Mouse (Mus musculus) hindbrain, embryonic 14.5 days (tissue): ENCODE results near the gene Dpp9. TPM values are rescaled to one million over a fixed set of nuclear protein-coding genes. Genes with fewer than 3 reads are reported as not detected.

Source experiments
- ATAC-seq: fragments of 200-750 bp; cut with Nextera tagmentation; 2 replicates; pipeline ENCODE4 v1.8.0; 2017; ENCODE audit warnings: moderate number of reproducible peaks, mild to moderate bottlenecking, moderate TSS enrichment, moderate library complexity; ENCODE audit not compliant: low FRiP score
- DNase-seq: peaks from one replicate; pipeline ENCODE4 v3.0.0-alpha.2; 2015; ENCODE audit warnings: low spot score
- H3K27ac ChIP-seq: fragments of 300-500 bp; sonication (generic); 2 replicates; pipeline ENCODE4 v1.5.1; 2014; ENCODE audit warnings: mild to moderate bottlenecking, moderate library complexity
- H3K27me3 ChIP-seq: fragments of 300-500 bp; sonication (generic); 2 replicates; pipeline ENCODE4 v1.6.1; 2014; ENCODE audit warnings: mild to moderate bottlenecking, low read length, mixed read lengths; ENCODE audit not compliant: control insufficient read depth, insufficient read depth
- H3K36me3 ChIP-seq: fragments of 300-500 bp; sonication (generic); replicated peaks from 2 replicates; pipeline ENCODE4 v1.6.1; 2014; ENCODE audit not compliant: control insufficient read depth, insufficient read depth
- H3K4me1 ChIP-seq: fragments of 300-500 bp; sonication (generic); replicated peaks from 2 replicates; pipeline ENCODE4 v1.6.1; 2014; ENCODE audit warnings: antibody characterized with exemption, low read length, mixed read lengths; ENCODE audit not compliant: control insufficient read depth, insufficient read depth
- H3K4me2 ChIP-seq: fragments of 300-500 bp; sonication (generic); replicated peaks from 2 replicates; pipeline ENCODE4 v1.6.1; 2014; ENCODE audit warnings: mild to moderate bottlenecking, moderate library complexity
- H3K4me3 ChIP-seq: fragments of 300-500 bp; sonication (generic); replicated peaks from 2 replicates; pipeline ENCODE4 v1.5.1; 2014; ENCODE audit warnings: mild to moderate bottlenecking, low read length
- H3K9ac ChIP-seq: fragments of 300-500 bp; sonication (generic); 2 replicates; pipeline ENCODE4 v1.6.1; 2014
- H3K9me3 ChIP-seq: fragments of 300-500 bp; sonication (generic); 2 replicates; pipeline ENCODE4 v1.6.1; 2016; ENCODE audit warnings: low read length; ENCODE audit not compliant: control insufficient read depth
- WGBS: fragments of 180-500 bp; shearing (Covaris S2); extraction: QIAGEN DNeasy Blood & Tissue Kit; methylation state at CpG from one replicate; pipeline ENCODE4 v1.1.7; 2014; 5-methylcytosine and 5-hydroxymethylcytosine counted together
- microRNA counts: library from miRNA; unstranded; fragments of <30 nt; microRNA quantifications from one replicate; lab custom pipeline; 2016
- microRNA-seq: library from miRNA; unstranded; fragments of <30 nt; microRNA quantifications from one replicate; pipeline ENCODE4, GENCODE M21; 2016
- polyA plus RNA-seq: library from polyadenylated mRNA; unstranded; fragments of >200 nt; fragmentation: Nextera tagmentation; extraction: Ambion mirVana; gene quantifications from 2 replicates; pipeline ENCODE4 v1.2.1, GENCODE M21; 2014

Gene Dpp9
- polyA plus RNA-seq, 1 experiment from 2014 or later: 23.4 TPM

DNA sequence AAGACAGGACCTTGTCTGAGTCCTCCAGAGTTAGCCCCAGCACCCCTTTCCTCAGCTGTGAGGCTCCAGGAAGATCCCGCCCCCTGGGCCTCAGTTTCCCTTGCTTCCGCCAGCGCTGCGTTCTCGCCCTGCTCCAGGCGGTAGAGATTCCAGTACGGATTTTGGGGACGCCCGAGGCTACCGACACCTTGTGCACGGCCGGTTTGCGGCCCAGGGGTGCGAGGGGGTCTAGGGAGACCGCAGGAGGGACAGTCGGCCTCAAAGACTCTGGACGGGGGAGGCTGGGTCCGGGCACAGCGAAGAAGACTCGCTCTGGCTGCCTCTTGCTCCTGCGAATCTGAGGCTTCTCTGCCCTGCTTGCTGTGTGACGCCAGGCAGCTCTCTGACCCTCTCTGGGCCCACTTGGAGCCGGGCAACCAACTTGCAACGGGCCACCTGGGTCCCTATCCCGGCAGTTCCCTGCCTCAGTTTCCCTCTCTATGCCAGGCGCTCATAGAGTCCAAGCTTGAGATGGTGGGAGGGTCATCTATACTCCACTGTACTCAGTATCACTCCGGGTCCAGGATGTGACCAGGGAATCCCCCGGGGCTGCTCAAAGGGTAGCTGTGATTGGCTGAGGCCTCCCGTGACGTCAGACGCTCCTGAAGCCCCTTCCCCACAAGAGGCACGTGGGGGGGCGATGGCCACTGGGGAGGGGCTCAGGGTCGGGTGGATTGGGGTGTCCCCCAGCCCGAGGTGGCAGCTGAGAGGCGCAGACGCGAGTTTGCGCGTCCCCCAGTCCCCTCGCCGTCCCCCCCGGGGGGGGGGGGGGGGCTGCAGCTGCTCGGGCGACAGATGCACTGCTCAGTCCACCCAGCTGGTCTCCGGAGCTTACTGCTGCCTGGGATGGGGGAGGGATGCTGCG is 76.8 kb downstream of the Dpp9 start:
- H3K4me3 ChIP-seq: peak overlapping the region; percentile 39
- no peaks in the 10 kb centered on the region for H3K9me3 ChIP-seq
- no peaks in the 10 kb centered on the region for H3K27me3 ChIP-seq
- no peaks in the 10 kb centered on the region for H3K36me3 ChIP-seq
- H3K9ac ChIP-seq: peak overlapping the region; percentile 57
- ATAC-seq (peak; percentile 44), DNase-seq (peak; percentile 62)
- peaks cover 17% of the 10 kb centered on the region for H3K4me1 ChIP-seq
- whole genome bisulfite sequencing: under 1% methylated on average over 41 of the region's 47 CpGs
- no peak overlapping the region for H3K27ac ChIP-seq
- peak overlapping the region; percentile 63 for H3K4me2 ChIP-seq

DNA sequence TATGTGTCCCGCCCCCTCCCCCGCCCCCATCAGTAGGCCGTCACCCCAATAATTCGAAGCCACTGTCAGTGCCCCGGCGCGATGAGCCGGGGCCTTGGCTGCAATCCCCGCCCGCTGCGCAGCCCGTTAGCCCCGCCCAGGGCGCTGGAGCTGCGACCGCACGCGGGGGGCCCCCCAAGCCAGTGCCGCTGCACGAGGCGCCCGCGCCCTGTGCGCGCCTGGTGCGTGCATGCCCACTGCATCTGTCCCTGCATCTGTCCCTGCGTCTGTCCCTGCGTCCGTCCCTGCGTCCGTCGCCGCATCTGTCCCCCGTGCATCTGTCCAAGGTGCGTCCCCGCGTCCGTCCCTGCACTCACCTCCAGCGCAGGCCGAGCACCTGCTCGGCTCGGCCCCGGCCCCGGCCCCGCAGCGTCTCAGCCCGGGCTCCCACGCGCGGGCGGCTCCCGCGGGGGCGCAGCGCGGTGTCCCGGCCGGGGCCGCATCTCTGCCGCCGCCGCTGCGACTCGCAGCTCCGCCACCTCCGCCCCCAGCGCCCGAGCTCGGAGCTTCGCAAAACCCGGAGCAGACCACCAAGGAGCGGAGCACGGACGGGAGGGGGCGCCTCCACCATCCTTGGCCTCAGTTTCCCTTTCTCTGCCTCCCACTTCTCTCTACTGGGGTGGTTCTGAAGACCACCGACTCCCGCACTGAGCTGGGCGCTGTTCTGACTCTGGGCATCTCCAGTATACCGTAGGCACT is 78.7 kb downstream of the Dpp9 start, which contains the start of gene Sema6b:
Gene Sema6b, minus strand, starts transcription at position 486 of the 738 bp plus-strand sequence.
- 1% methylated on average over 76 of the region's 79 CpGs for WGBS
- Histone ChIP-seq H3K27me3 (no peaks in the 10 kb centered on the region), H3K27ac (peak within 1 kb of the TSS; percentile 78), H3K4me3 (peak within 1 kb of the TSS; percentile 85), H3K4me1 (peaks cover 17% of the 10 kb centered on the region), H3K36me3 (no peaks in the 10 kb centered on the region), H3K4me2 (peak within 1 kb of the TSS; percentile 79), H3K9ac (peak within 1 kb of the TSS; percentile 87), H3K9me3 (no peaks in the 10 kb centered on the region)
- DNase-seq: peak; percentile 79
- peak; percentile 49 for ATAC-seq

DNA sequence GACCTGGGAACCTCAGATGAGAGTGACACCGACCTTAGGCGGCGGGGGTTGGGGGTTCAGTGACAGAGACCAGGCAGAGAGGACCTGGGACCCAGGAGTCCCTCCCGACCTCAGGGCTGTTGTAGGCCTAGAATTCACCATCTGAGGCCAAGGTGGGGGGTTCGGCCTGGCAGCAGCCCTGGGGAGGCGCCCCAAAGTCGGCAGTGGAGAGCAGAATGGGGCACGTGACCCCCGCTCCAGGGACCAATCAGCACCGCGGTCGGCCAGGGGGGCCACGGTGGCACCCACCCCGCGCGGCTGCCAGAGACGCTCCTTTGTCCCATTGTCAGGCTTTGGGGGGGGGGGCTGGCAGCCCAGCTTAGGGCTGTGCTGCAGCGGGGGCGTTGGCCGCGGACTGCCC is 79.3 kb downstream of the Dpp9 start:
- WGBS: 5% methylated on average over 20 of the region's 21 CpGs

DNA sequence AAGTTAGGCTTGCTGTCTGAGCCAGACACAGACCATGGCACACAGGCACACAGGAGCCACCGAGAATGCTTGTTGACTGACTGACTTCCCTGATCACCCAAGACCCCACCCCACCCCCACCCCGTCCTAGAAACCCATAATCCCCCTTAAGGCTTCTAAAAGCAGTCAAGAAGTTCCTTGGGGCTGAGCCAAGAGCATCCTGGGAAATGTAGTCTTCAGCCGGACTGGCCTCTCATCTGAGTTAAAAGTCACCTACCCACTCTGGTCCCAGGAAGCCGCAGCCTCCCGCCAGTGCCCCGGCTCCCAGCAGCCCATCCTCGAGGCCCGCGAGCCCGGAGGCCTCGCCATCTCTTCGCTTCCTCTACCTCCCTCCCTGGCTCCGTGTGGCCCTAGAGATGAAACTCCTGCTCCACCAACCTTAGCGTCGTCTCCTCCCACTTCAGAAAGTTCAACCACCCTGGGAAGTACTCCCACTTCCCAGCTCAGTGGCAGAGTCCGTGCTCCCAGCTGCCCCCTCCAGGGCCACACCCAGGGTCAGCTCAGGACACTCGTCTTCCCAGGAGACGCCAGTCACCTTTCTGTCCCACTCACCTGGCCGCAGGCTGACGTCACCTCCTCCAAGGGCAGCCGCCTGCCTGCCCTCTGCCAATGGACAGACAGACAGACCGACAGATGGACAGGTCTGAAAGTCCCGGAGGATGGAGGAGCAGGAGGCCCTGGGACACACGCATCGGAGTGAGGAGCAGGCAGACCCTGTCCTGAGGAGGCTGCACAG is 80.7 kb downstream of the Dpp9 start:
- peak overlapping the region; percentile 87 for H3K9ac ChIP-seq
- H3K27ac ChIP-seq: no peak overlapping the region
- no peak for DNase-seq
- H3K9me3 ChIP-seq: no peaks in the 10 kb centered on the region
- no peaks in the 10 kb centered on the region for H3K36me3 ChIP-seq
- peak overlapping the region; percentile 79 for H3K4me2 ChIP-seq
- peak overlapping the region; percentile 85 for H3K4me3 ChIP-seq
- no peaks in the 10 kb centered on the region for H3K27me3 ChIP-seq
- H3K4me1 ChIP-seq: peaks cover 21% of the 10 kb centered on the region
- 17% methylated on average over 25 of the region's 25 CpGs for WGBS
- no peak for ATAC-seq

More for the DNA sequence above, 79.3 kb downstream of the Dpp9 start:
- no peaks in the 10 kb centered on the region for H3K36me3 ChIP-seq
- peak overlapping the region; percentile 87 for H3K9ac ChIP-seq
- H3K4me2 ChIP-seq: peak overlapping the region; percentile 79
- ATAC-seq: peak; percentile 19
- H3K4me1 ChIP-seq: peaks cover 18% of the 10 kb centered on the region
- H3K27ac ChIP-seq: peak overlapping the region; percentile 78
- no peaks in the 10 kb centered on the region for H3K27me3 ChIP-seq
- no peak for DNase-seq
- no peaks in the 10 kb centered on the region for H3K9me3 ChIP-seq
- peak overlapping the region; percentile 85 for H3K4me3 ChIP-seq

MicroRNA genes within 50 kb of the gene (microRNA counts, 519-probe panel; counts per million panel counts)
- not detected for microRNA mmu-miR-7b (lab: Ali Mortazavi, UCI)

Small RNAs within 50 kb of the gene (microRNA-seq; reads per million reads assigned to microRNA genes)
- gene Gm44397 (not detected), gene Mir7b (1,071 reads per million, percentile 78 among the genes with 10 or more reads in this experiment)

Other genes starting within 250 kb of the Dpp9 start
- 149 and 167 TPM in 2 replicates for gene Shd, start 248.4 kb downstream of the Dpp9 start, polyA plus RNA-seq
- 167 and 175 TPM in 2 replicates for gene Fsd1, start 232.4 kb downstream of the Dpp9 start, polyA plus RNA-seq
- gene Stap2, start 213.3 kb downstream of the Dpp9 start, polyA plus RNA-seq: 5.6 and 6.0 TPM in 2 replicates
- 146 and 151 TPM in 2 replicates for gene Mpnd, start 213.2 kb downstream of the Dpp9 start, polyA plus RNA-seq
- 91.1 and 94.1 TPM in 2 replicates for gene Sh3gl1, start 182.3 kb downstream of the Dpp9 start, polyA plus RNA-seq
- gene Chaf1a, start 178.5 kb downstream of the Dpp9 start, polyA plus RNA-seq: 3.1 and 3.6 TPM in 2 replicates
- 72.0 and 75.6 TPM in 2 replicates for gene Ubxn6, start 143.9 kb downstream of the Dpp9 start, polyA plus RNA-seq
- gene Hdgfl2, start 139.3 kb downstream of the Dpp9 start, polyA plus RNA-seq: 95.0 and 98.1 TPM in 2 replicates
- gene Plin4, start 109.1 kb downstream of the Dpp9 start, polyA plus RNA-seq: 0.12 and 0.20 TPM in 2 replicates
- gene Plin5, start 101.3 kb downstream of the Dpp9 start, polyA plus RNA-seq: 1.9 and 2.1 TPM in 2 replicates
- 0.19 and 0.20 TPM in 2 replicates for gene Lrg1, start 96.9 kb downstream of the Dpp9 start, polyA plus RNA-seq
- gene Sema6b, start 78.6 kb downstream of the Dpp9 start, polyA plus RNA-seq: 18.3 and 20.5 TPM in 2 replicates
- 8.4 and 9.9 TPM in 2 replicates for gene Tnfaip8l1, start 56.4 kb downstream of the Dpp9 start, polyA plus RNA-seq
- gene Mydgf, start 35.0 kb downstream of the Dpp9 start, polyA plus RNA-seq: 67.8 and 70.8 TPM in 2 replicates
- gene Fem1a, start 37.9 kb upstream of the Dpp9 start, polyA plus RNA-seq: 21.0 and 21.8 TPM in 2 replicates
- gene Ticam1, start 57.9 kb upstream of the Dpp9 start, polyA plus RNA-seq: 1.4 and 1.5 TPM in 2 replicates
- gene Plin3, start 74.0 kb upstream of the Dpp9 start, polyA plus RNA-seq: 13.9 and 16.4 TPM in 2 replicates
- not detected in 2 replicates for gene Arrdc5, start 81.4 kb upstream of the Dpp9 start, polyA plus RNA-seq
- gene Uhrf1, start 84.4 kb upstream of the Dpp9 start, polyA plus RNA-seq: 14.1 and 15.9 TPM in 2 replicates
- 62.2 and 64.3 TPM in 2 replicates for gene Kdm4b, start 107.2 kb upstream of the Dpp9 start, polyA plus RNA-seq